Mouse (Mus musculus) gonadal fat pad, adult 2 months (tissue): ENCODE results near the gene Fras1. TPM values are rescaled to one million over a fixed set of nuclear protein-coding genes. Genes with fewer than 3 reads are reported as not detected.

Source experiments
- DNase-seq: peaks from one replicate; pipeline ENCODE4 v3.0.0-alpha.2; 2012; ENCODE audit warnings: low read depth
- polyA plus RNA-seq: library from polyadenylated mRNA; depleted of rRNA; stranded (reverse); fragments of >200 nt; gene quantifications from 2 replicates; pipeline ENCODE4 v1.2.3, GENCODE M21; 2012

Fras1 gene
- polyA plus RNA-seq, 1 experiment: 2.2 TPM

- peak; percentile 5 for DNase-seq
Measured at GRCm38 (mm10) chr5:96578705-96579104, 204.9 kb downstream of the Fras1 start.

GRCm38 (mm10) chr5:96579938-96580337 is 206.2 kb downstream of the Fras1 start:
- no peak for DNase-seq

DNA sequence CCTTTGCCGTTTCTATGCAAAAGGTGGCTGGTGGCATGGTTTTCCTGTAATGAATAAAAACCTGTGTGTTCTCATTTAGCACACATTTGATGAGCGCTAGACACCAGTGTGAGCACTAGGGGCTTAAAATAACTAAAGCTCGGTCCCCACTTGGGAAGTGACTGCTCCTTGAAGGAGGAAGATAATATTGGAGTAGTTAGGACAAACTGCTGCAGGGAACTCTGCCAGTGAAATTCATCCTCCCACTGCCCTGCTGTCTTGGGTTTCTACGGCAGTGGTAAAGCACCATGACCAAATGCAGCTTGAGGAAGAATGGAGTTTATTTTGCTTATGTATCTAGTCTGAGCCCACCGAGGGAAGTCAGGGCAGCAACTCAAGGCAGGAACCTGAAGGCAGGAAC is 211.0 kb downstream of the Fras1 start:
- DNase-seq: no peak

- no peak for DNase-seq
Measured at GRCm38 (mm10) chr5:96590621-96591020, 216.9 kb downstream of the Fras1 start.

DNA sequence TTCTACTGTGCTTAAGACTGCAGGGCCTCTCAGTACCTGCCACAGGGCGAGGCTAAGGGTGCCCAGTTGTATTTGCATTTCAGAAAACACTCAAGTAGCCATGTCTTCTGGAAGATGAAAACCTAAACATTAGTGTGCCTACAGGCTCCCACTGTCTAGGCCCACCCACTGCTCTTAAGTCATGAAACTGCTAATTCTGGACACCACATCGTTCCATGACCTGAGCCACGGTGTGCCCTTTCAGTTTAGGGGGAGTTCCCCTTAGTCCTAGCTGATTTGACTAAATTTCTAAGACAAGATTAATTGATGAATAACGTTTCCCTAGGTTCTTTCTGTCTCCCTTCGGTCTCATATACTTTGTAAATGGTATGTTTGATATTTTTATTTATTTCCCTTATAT is 222.0 kb downstream of the Fras1 start:
- no peak for DNase-seq

DNA sequence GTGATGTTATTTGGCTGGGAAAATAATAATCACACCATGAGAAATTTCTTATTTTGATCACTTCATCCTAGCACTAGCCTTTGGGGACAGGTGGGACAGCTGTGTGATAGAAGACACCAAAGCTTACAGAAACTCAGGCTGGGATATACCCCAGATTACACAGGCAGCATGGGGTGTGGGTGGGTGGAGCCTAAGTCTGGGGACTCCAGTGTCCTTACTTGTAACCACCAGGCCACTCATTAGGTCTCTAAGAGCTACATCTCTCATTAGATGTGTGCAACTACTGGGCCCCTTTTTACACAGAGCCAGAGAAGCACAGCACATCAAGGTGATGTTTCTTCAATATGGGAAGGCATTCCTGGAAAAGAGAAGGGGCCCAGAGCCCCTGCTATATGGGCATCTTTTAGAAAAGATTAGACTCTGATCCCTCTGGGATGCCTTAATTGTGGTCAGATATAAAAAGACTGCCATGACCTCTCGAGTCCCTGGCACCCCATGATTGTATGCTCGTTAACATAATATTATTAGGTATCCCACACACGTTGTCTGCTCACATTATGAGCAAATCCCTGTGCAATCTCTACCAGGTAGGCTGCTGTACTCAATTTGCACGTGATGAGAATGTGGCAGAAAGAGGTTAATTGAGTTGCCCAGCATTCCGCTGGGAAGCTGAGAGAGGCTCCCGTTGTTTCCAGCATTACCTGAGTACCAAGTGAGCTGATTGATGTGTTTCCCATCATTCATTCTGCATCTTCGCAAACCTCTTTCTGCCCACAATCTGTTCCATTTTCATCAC is 230.4 kb downstream of the Fras1 start:
- no peak for DNase-seq

DNA sequence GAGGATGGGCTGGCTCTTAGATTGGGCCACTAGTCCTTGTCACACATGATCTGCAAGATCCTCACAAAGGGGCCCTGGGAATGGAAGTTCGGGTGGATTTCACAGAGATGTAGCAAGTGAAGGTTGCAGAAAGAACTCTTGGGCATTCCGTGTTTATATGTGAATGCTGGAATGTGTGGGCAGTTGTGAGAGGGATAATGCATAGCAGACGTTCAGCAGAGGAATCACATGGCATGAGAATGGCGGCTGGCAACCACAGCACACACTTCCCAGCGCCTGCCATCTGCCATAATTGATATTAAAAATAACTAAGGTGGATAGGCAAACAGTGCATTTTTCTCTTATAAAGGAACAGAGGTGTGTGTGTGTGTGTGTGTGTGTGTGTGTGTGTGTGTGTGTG is 234.3 kb downstream of the Fras1 start:
- DNase-seq: no peak

DNA sequence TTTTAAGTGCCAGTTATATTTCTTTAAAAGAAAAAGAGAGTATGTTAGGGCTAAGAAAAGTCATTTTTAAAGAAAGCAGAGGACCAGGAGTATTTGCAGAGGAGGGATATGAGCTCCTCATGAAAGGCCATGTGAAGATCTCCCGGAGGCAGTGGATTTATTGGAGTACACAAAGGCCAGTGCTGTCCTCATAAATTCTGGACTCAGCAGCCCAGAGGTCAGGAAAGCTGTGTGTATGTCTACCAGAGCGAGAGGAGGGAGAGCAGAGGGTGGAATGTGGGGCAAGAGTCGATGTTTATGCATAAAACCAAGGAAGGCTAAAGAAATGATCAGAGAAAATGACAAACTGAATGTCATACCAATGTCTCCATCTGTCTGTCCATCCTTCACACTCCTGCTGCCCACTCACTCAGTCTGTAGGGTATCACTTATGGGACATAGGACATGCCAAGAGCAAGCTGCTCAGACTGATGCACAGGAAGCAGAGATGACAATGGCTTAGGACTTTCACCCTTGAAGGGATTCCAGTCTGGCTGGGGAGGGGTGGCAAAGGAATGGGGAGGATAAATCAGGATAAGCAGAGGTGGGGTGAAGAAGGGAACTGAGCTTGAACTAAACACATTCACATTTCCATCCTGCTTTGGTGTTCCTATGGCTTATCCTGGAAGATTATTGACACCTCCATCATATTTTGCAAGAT is 235.0 kb downstream of the Fras1 start:
- DNase-seq: no peak

DNA sequence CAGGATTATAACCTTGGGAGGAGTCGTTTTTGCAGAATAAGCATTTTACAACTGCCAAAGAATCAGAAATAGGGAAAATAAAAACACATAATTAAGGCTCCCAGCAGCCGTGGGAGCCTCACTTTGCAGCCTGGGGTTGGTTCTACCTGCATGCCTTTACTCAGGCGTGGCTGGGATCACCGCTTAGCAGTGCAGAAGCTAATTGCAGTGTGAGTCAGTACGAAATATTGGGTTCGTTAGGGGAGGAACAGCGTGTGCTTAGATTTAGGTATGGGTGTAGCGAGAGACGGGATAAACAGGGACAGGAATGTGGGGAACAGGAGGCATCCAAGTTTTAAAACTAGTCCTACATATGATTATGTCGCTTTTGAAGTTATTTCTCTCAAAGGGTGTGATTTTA is 238.3 kb downstream of the Fras1 start:
- DNase-seq: no peak

GRCm38 (mm10) chr5:96616954-96617646 is 243.3 kb downstream of the Fras1 start:
- DNase-seq: no peak

GRCm38 (mm10) chr5:96618008-96618407 is 244.3 kb downstream of the Fras1 start:
- DNase-seq: no peak

GRCm38 (mm10) chr5:96620209-96620608 is 246.5 kb downstream of the Fras1 start:
- DNase-seq: no peak

GRCm38 (mm10) chr5:96620618-96621017 is 246.9 kb downstream of the Fras1 start:
- no peak for DNase-seq

DNA sequence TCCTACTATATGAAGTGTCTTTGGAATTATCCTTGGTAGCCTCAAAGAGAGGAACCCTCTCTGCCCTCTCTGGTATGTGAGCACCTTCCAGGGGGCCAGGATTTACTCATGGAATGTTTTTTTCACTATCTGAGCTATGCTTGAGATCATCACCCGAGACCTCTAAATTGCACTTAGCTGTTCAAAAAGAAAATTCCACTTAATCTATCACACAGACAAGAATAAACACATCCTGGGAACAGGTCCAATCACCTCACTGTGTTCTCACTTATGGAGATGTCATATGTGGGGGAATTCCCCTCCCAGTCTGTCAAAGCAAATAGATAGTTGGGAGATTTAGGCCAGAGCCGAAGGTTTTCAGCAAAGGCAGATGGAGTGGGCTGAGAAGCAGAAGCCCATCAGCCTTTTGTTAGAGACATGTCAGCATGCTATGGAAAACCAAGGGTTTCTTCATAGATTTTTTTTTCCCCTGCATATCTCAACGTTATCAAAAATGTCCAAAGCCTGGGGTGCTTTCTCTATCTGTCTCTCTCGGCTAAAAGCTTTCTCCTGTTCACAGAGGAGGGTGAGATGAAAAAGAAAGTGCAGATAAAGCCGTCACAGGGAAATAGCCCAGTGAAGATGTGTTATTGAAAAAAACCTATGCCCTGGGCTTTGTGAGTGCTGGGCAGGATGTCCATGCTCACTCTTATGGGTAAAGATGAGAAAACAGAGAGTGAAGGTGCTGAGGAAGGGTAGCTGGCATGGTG is 249.0 kb downstream of the Fras1 start:
- no peak for DNase-seq

- DNase-seq: no peak
Measured at GRCm38 (mm10) chr5:96629851-96630250, 256.1 kb downstream of the Fras1 start.

DNA sequence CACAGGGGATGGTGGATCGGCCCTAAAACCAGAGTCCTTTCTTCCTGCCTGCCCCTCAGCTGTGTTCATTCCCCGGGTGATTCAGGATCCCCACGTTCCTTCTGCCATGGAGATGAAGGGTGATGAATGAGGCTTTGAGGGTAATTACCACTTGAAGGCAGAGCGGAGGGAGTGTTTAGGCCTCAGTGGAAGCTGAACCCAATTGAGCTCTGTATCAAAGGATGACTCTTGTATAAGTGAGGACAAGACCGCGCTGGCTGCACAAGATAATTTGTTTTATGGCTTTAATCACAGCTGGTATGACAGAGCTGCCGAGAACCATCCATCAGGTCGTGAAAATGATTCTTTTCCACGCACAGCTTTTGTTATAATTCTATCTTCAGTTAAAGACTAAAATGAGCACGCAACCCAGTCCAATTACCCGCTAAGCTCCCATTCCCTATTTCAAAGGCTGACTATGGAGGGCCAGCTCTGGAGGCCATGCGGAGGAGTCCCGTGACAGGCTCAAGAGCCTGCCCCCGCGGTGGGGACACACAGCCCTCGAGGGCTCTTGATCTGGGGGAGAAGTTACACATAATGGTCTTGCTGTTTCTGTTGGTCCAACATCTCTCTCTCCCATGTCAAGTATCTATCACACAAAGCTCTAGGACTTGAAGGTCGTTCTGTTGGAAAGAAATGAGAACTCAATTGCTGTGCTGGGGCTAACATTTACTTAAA is 261.5 kb downstream of the Fras1 start:
- DNase-seq: no peak

GRCm38 (mm10) chr5:96635866-96636265 is 262.1 kb downstream of the Fras1 start:
- DNase-seq: no peak

DNA sequence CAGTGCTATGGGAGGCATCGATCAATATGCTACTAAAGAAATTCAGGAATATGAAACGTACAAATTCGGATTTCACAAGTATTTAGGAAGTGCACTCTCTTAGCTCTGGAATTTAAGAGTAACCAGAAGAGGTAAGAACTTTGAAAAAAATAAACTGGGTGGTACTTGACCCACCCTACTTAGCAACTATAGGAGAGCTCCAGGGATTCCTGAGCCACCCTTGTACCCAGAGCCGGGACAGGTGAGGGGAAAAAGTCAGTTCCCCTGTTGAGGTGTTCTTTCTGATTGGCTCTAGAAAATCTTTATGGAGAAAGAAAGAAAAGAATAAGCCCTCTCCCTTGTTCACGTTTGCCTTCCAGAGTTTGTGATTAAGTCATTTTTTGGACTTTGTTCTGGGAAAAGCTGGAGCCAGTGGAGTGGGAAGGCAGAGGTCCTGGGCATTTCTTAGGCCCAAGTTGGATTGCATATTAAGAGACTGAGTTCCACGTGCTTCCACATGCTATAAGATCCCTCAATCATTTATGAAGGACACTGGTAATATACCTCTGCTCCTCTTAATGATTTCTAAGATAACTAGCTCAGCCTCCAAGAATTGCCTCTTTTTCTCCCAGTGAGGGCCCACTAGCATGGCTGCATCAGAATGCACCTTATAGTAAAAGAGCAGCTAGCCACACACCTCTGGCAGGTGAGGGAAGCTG is 265.6 kb downstream of the Fras1 start:
- DNase-seq: no peak

DNA sequence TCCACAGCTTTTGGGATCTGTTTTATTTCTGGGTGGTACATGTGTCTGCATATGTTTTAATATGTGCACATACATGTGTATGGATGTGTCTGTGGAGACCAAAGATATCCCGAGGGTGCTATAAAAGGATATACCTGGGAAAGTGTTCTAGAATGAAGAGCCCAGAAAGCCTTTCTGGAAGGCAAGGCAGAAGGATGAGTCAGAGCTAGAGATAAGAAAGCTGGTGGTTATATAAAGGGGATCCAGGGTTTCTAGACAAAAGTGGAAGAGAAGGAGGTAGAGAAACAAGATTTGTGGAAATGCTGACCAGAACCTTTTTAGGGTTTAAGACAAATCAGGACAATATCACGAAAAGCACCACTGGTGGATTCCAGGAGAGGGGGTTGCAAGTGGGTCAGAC is 267.5 kb downstream of the Fras1 start:
- no peak for DNase-seq

GRCm38 (mm10) chr5:96675676-96676075 is 301.9 kb downstream of the Fras1 start:
- no peak for DNase-seq

GRCm38 (mm10) chr5:96677498-96677897 is 303.7 kb downstream of the Fras1 start:
- no peak for DNase-seq
